Mouse (Mus musculus) ES-E14 (cell line): Measurements from ENCODE around the gene Aff2. TPM values are rescaled to one million over a fixed set of nuclear protein-coding genes. Genes with fewer than 3 reads are reported as not detected.

Experiments used
- DNase-seq: peaks from one replicate; pipeline ENCODE4 v3.0.0-alpha.2; 2013; ENCODE audit warnings: low read depth, low spot score
- H3K27ac ChIP-seq: 2 replicates; pipeline ENCODE4 v1.5.1; 2012; ENCODE audit warnings: low read depth, mild to moderate bottlenecking, low read length, moderate library complexity, mixed read lengths; ENCODE audit not compliant: poor library complexity, insufficient read depth, severe bottlenecking
- H3K36me3 ChIP-seq: 2 replicates; pipeline ENCODE4 v1.6.1; 2012; ENCODE audit warnings: mild to moderate bottlenecking, low read length, moderate library complexity, mixed read lengths; ENCODE audit not compliant: control insufficient read depth, poor library complexity, insufficient read depth, severe bottlenecking
- H3K4me1 ChIP-seq, 2 experiments: fragments of 150-350 bp in 1 of 2; sonication (generic) in 1 of 2; 2 replicates each; pipeline ENCODE4 v1.6.1; 2012; ENCODE audit warnings: low read length in 2 of 2, mild to moderate bottlenecking in 1 of 2, mixed read lengths in 1 of 2; ENCODE audit not compliant: control insufficient read depth in 2 of 2, insufficient read depth in 2 of 2, poor library complexity in 1 of 2
- H3K4me3 ChIP-seq, 2 experiments: fragments of 150-350 bp in 1 of 2; sonication (generic) in 1 of 2; 2 replicates each; pipeline ENCODE4 v1.5.1; 2012; ENCODE audit warnings: low read length in 2 of 2, low read depth in 1 of 2, mild to moderate bottlenecking in 1 of 2, mixed read lengths in 1 of 2; ENCODE audit not compliant: insufficient read depth in 1 of 2, poor library complexity in 1 of 2, severe bottlenecking in 1 of 2
- H3K9ac ChIP-seq: 2 replicates; pipeline ENCODE4 v1.6.1; 2012; ENCODE audit warnings: low read depth, mild to moderate bottlenecking, low read length, mixed read lengths; ENCODE audit not compliant: poor library complexity, insufficient read depth, severe bottlenecking
- H3K9me3 ChIP-seq: fragments of 150-350 bp; sonication (generic); 2 replicates; pipeline ENCODE4 v1.6.1; 2012; ENCODE audit warnings: low read depth, mild to moderate bottlenecking, low read length; ENCODE audit not compliant: control insufficient read depth, insufficient read depth
- CHD2 ChIP-seq: IDR thresholded peaks from 2 replicates; pipeline ENCODE4 v1.6.1; 2014; ENCODE audit warnings: mild to moderate bottlenecking, low read depth, low read length, inconsistent platforms
- HCFC1 ChIP-seq: IDR thresholded peaks from 2 replicates; pipeline ENCODE4 v1.6.1; 2012; ENCODE audit warnings: low read length, inconsistent platforms, borderline replicate concordance; ENCODE audit not compliant: insufficient read depth
- MAFK ChIP-seq: IDR thresholded peaks from 2 replicates; pipeline ENCODE4 v1.6.1; 2014; ENCODE audit warnings: mild to moderate bottlenecking, low read depth, low read length, inconsistent platforms; ENCODE audit not compliant: insufficient read depth
- ZC3H11A ChIP-seq: IDR thresholded peaks from 2 replicates; pipeline ENCODE4 v1.6.1; 2012; ENCODE audit warnings: low read depth, mild to moderate bottlenecking, inconsistent platforms, low read length, borderline replicate concordance
- ZNF384 ChIP-seq: IDR thresholded peaks from 2 replicates; pipeline ENCODE4 v1.6.1; 2012; ENCODE audit warnings: low read depth, low read length, inconsistent platforms
- in situ Hi-C, 2 experiments: fragments of 600-800 bp; cut with MboI; formaldehyde crosslinking; loops; one replicate each; pipeline ENCODE4 v1.15.1; 2025; ENCODE audit warnings: low sequenced_read_pairs in 2 of 2, inconsistent platforms in 1 of 2; ENCODE audit not compliant: unreplicated experiment in 2 of 2
- total RNA-seq: library from RNA; depleted of rRNA; stranded (reverse); fragments of 300-350 nt; gene quantifications from 2 replicates; pipeline ENCODE4 v1.2.3, GENCODE M21; 2012; rRNA removed

Aff2 gene
- total RNA-seq: 0.21 and 0.71 TPM in 2 replicates

- Histone ChIP-seq H3K4me1 (no peaks in the 10 kb centered on the region), H3K36me3 (no peaks in the 10 kb centered on the region), H3K27ac (no peak within 1 kb of the TSS), H3K9me3 (no peaks in the 10 kb centered on the region), H3K9ac (peak within 1 kb of the TSS; percentile 62; the same call in 1 of the 2 replicates), H3K4me3 (peak within 1 kb of the TSS; percentile 54 to 70)
- no peak for TF ChIP-seq MAFK
- TF ChIP-seq ZC3H11A: no peak
- no peak for DNase-seq
- in situ Hi-C loops: no loop called here
Observed at GRCm38 (mm10) chrX:69360238-69361054, at the start of gene Aff2. Aff2 (plus strand) TSS chrX:69360294.

GRCm38 (mm10) chrX:69337296-69337695 lies 22.8 kb upstream of the Aff2 start:
- DNase-seq: no peak
- in situ Hi-C loops: no loop called here
- no peaks in the 10 kb centered on the region for H3K36me3 ChIP-seq

GRCm38 (mm10) chrX:69355621-69356020 lies 4.5 kb upstream of the Aff2 start:
- Histone ChIP-seq H3K9me3 (no peaks in the 10 kb centered on the region), H3K9ac (no peak overlapping the region), H3K4me1 (no peaks in the 10 kb centered on the region), H3K4me3 (no peak overlapping the region), H3K36me3 (no peaks in the 10 kb centered on the region), H3K27ac (no peak overlapping the region)
- no peak for DNase-seq
- in situ Hi-C loops: no loop called here
- TF ChIP-seq HCFC1: no peak
- no peak for TF ChIP-seq ZC3H11A
- TF ChIP-seq ZNF384: no peak
- no peak for TF ChIP-seq CHD2
- no peak for TF ChIP-seq MAFK

More at GRCm38 (mm10) chrX:69337296-69337695, 22.8 kb upstream of the Aff2 start:
- Histone ChIP-seq H3K9me3 (no peaks in the 10 kb centered on the region), H3K27ac (no peak overlapping the region), H3K4me3 (no peak overlapping the region), H3K9ac (no peak overlapping the region), H3K4me1 (no peaks in the 10 kb centered on the region)
- no peak for TF ChIP-seq MAFK
- no peak for TF ChIP-seq HCFC1
- TF ChIP-seq CHD2: no peak
- no peak for TF ChIP-seq ZNF384
- no peak for TF ChIP-seq ZC3H11A

- DNase-seq: no peak
- TF ChIP-seq MAFK: no peak
- Histone ChIP-seq H3K27ac (no peak overlapping the region), H3K4me3 (no peak overlapping the region), H3K36me3 (no peaks in the 10 kb centered on the region), H3K9ac (no peak overlapping the region), H3K9me3 (no peaks in the 10 kb centered on the region), H3K4me1 (no peaks in the 10 kb centered on the region)
- in situ Hi-C loops: no loop called here
Observed at GRCm38 (mm10) chrX:69359360-69359759, 734 bp upstream of the Aff2 start.

- no peak for DNase-seq
- Histone ChIP-seq H3K4me1 (no peaks in the 10 kb centered on the region), H3K9ac (0 out of 2 replicates have a peak overlapping the region, but pooled peaks have one; percentile 62), H3K4me3 (peak overlapping the region in 1 of 2 experiments; percentile 70; a peak in 2 of 4 replicates), H3K27ac (no peak overlapping the region), H3K9me3 (no peaks in the 10 kb centered on the region), H3K36me3 (no peaks in the 10 kb centered on the region)
- TF ChIP-seq ZC3H11A (no peak), CHD2 (no peak), MAFK (no peak), ZNF384 (no peak)
- in situ Hi-C loops: no loop called here
Observed at GRCm38 (mm10) chrX:69359885-69360237, 233 bp upstream of the Aff2 start.
